Mouse (Mus musculus) G1E (cell line): ENCODE data around the gene Vmn2r38.
"Not testable (repeated sequence)": the region's sequence is repeated elsewhere in the genome, so short reads cannot be mapped to it uniquely, and the experiment has no call there.

ENCODE experiments used
- CTCF ChIP-seq: IDR thresholded peaks from 2 replicates; pipeline ENCODE4 v1.5.1; 2012; ENCODE audit warnings: low read depth, low read length, inconsistent platforms, mixed read lengths
- GATA1 ChIP-seq: IDR thresholded peaks from 2 replicates; pipeline ENCODE4 v1.6.1; 2012; ENCODE audit warnings: borderline replicate concordance, low read length, inconsistent platforms, mixed read lengths

GRCm38 (mm10) chr7:9030698-9031097 lies 67.0 kb downstream of the Vmn2r38 start, which contains the start of gene Vmn2r39:
- TF ChIP-seq CTCF, GATA1: not testable (repeated sequence)
